Mouse (Mus musculus): ENCODE measurements around the gene Megf9. TPM values are rescaled to one million over a fixed set of nuclear protein-coding genes. Genes with fewer than 3 reads are reported as not detected.

Megf9 gene
- polyA plus RNA-seq, 1 experiment: 26.1 TPM

DNA sequence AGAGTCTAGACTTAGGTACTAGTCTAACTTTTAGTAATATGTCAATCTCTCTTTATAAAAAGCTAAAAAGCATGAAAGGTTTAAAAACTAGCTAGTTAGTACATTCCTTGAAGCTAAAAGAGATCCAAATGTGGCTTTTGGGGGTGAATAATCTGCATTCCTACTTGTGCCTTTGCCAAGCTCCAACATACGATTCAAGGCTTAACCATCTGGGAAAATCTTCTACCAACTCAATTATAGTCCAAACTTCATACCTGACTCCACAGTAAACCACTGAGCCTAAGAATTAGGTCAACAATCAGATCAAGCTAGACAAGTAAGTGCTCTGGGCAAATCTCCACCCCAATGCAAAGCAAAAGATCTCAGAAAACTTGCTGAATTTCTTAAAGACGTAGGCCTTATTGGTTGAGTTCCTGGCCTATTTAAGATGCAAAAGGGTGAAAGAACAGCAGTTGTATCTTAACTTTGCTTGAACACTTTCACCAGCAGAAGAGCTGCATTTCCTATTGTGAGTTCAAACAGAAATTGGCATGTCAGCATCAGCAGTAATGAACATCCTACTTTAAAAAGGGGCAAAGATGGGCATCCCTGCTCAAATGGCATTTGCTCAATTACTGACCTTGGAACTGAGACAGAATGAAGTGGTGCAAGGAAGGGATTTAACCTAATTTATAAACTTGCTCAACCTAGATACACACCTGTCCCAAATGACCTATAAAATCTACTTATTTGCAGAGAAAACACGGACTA lies 1.6 kb downstream of the Megf9 start:
- Histone ChIP-seq H3K4me3 (replicated peaks; ENCODE audit: extremely low read depth, low read depth, low read length) (peak overlapping the region; percentile 83), H3K4me1 (ENCODE audit: control insufficient read depth, insufficient read depth, low read length) (peaks cover 13% of the 10 kb centered on the region)
- TF ChIP-seq POLR2A (IDR thresholded peaks at IDR 0.05; ENCODE audit: borderline replicate concordance, extremely low read depth, low read depth, low read length): no peak
- no peak for TF ChIP-seq CTCF (IDR thresholded peaks at IDR 0.05; ENCODE audit: insufficient read depth, low read length)
- DNase-seq: no peak
- 50% methylated on average over 3 of the region's 3 CpGs for WGBS

DNA sequence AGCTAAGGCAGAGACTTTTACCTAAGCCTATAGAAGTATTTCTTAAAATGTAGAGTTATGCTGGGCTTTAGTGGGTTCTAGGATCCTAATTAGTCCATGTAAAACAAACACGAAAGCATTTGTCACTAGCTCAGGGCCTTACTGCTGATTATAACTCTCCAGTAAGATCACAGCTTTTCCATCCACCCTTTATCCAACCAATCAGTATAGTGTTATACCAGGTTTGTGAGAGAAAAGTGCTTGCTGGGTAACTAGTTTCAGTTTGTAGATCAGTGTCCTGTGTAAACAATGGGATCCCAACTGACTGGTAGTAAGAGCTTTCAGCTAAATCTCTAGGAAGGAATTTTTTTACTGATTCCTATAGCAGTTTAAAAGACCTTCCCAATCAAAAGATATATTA lies 3.8 kb downstream of the Megf9 start:
- no peak for DNase-seq
- peaks cover 9% of the 10 kb centered on the region for H3K4me1 ChIP-seq (ENCODE audit: control insufficient read depth, insufficient read depth, low read length)
- 85% methylated on average over 1 of the region's 1 CpGs for WGBS
- no peak overlapping the region for H3K4me3 ChIP-seq (replicated peaks; ENCODE audit: extremely low read depth, low read depth, low read length)
- TF ChIP-seq POLR2A (IDR thresholded peaks at IDR 0.05; ENCODE audit: borderline replicate concordance, extremely low read depth, low read depth, low read length) (no peak), CTCF (IDR thresholded peaks at IDR 0.05; ENCODE audit: insufficient read depth, low read length) (no peak)

DNA sequence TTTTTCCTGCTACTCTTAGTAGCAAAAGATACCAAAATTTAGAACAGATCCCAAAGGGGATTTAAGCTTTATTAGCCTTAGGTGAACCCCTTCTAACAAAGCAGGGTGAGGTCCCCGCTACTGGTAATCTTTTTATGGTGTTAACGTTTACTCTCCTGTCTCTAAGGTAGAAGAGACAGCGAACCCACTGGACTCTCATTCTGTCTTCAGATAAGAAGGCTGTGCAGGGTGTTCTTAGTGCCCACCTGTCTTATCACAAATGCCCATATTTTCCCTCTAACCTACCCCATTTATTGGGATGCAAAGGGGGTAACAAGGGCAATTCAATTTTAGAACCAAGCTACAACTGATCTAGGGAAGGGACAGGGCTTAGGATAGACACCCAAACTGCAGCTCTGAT lies 6.2 kb downstream of the Megf9 start:
- no peak for TF ChIP-seq CTCF (IDR thresholded peaks at IDR 0.05; ENCODE audit: insufficient read depth, low read length)
- TF ChIP-seq POLR2A (IDR thresholded peaks at IDR 0.05; ENCODE audit: borderline replicate concordance, extremely low read depth, low read depth, low read length): no peak
- Histone ChIP-seq H3K4me3 (replicated peaks; ENCODE audit: extremely low read depth, low read depth, low read length) (no peak overlapping the region), H3K4me1 (ENCODE audit: control insufficient read depth, insufficient read depth, low read length) (peaks cover 2% of the 10 kb centered on the region)
- WGBS: 90% methylated on average over 3 of the region's 3 CpGs
- DNase-seq: no peak

DNA sequence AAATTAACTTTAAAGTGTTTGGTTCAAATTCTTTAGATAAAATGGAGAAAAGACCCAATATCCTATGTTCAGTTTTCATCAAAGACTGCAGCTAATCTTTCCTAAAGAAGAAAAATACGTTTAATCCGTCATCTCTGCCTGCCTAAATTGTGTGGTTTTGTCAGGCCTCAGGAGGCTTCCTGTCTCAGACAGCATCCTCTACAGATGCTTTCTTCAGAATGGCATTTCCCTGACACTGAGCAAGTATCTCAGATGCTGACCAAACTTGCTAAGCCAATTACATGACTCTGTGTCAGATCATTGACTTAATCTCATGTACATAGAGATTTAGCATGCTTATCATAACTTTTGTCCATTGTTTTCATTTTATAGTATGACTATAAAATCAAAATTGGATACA lies 11.4 kb downstream of the Megf9 start:
- WGBS: 73% methylated on average over 2 of the region's 2 CpGs
- no peak for TF ChIP-seq POLR2A (IDR thresholded peaks at IDR 0.05; ENCODE audit: borderline replicate concordance, extremely low read depth, low read depth, low read length)
- TF ChIP-seq CTCF (IDR thresholded peaks at IDR 0.05; ENCODE audit: insufficient read depth, low read length): no peak

DNA sequence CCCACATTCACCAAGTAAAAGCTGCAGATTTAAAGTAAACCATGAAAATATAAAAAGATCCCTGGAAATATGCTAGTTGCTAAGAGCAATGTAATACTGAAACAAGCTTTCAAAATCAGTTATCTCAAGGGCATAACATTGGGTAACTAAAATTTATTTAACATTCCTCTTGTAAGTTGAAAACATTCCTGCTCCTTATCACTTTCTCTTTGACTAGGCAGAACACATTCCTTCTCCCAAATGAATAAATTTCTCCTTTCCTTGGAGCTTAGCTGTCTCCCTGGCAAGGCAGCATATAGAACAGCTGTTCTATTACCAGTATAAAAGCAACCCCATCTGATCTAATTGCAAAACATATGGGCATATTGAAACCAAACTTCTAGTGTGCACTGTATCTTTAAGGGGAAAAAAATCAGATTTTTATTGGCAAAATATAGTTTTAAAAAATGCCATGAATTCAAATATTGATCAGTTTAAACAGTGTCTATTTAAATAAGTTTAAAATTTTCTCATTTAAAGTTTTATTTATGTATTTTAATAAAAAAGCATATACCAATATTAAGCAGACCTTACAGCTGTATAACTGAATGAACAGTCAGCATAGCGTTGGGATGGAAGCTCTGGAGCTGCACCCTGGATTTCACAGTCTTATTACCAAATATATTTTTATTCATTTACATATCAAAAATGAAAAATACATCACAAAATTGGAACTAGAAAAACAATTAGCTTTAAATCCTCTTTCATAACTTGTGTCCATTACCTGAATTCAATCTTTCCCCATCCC lies 13.1 kb downstream of the Megf9 start:
- 90% methylated on average over 1 of the region's 1 CpGs for WGBS
- Histone ChIP-seq H3K4me1 (ENCODE audit: control insufficient read depth, insufficient read depth, low read length) (peaks cover 2% of the 10 kb centered on the region; the same call in 1 of the 2 replicates), H3K4me3 (replicated peaks; ENCODE audit: extremely low read depth, low read depth, low read length) (no peak overlapping the region)
- no peak for TF ChIP-seq POLR2A (IDR thresholded peaks at IDR 0.05; ENCODE audit: borderline replicate concordance, extremely low read depth, low read depth, low read length)
- TF ChIP-seq CTCF (IDR thresholded peaks at IDR 0.05; ENCODE audit: insufficient read depth, low read length): no peak
- DNase-seq: no peak

More for the DNA sequence above, 11.4 kb downstream of the Megf9 start:
- H3K4me3 ChIP-seq (replicated peaks; ENCODE audit: extremely low read depth, low read depth, low read length): no peak overlapping the region
- DNase-seq: no peak
- H3K4me1 ChIP-seq (ENCODE audit: control insufficient read depth, insufficient read depth, low read length): peaks cover 2% of the 10 kb centered on the region; the same call in 1 of the 2 replicates

DNA sequence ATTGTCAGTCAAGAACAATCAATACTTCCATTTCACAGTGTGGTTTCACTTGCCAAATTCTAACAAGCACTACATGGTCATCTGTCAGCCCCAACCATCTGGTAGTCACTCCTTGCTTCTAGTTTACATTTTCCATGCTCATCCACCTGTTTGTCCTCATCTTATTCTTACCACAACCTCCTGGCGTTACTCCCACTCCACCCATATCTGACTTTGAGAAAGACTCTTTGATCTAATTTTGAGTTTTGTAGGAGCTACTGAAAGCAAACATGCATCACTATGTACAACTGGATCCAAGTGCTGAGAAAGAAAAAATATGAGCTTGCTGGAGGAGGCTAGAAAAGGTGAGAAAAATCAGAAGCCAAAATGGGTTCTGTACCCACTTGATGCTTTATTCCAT lies 17.1 kb downstream of the Megf9 start:
- H3K4me3 ChIP-seq (replicated peaks; ENCODE audit: extremely low read depth, low read depth, low read length): no peak overlapping the region
- no peak for DNase-seq
- WGBS: 63% methylated on average over 1 of the region's 1 CpGs

DNA sequence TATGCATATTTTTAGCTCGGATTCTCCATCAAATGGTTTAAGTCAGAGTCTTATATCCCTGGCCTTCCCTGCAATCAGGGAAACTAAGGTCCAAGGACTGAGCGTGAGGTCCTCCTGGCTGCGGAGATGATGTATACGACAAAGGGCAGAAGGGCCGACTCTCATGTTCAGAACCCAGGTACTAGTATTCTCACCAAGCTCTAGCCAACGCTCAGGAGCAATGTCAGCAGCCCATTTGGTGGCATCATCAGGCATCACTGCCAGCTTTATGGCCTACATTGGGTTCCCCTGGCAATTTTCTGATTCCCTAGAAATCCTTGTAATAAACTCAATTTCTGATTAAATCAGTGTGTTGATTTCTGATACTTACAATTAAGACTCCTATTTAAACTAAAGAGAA lies 18.5 kb downstream of the Megf9 start:
- 86% methylated on average over 6 of the region's 6 CpGs for WGBS
- Histone ChIP-seq H3K4me1 (ENCODE audit: control insufficient read depth, insufficient read depth, low read length) (peaks cover 2% of the 10 kb centered on the region; the same call in 1 of the 2 replicates), H3K4me3 (replicated peaks; ENCODE audit: extremely low read depth, low read depth, low read length) (no peak overlapping the region)
- DNase-seq: no peak
- no peak for TF ChIP-seq CTCF (IDR thresholded peaks at IDR 0.05; ENCODE audit: insufficient read depth, low read length)
- TF ChIP-seq POLR2A (IDR thresholded peaks at IDR 0.05; ENCODE audit: borderline replicate concordance, extremely low read depth, low read depth, low read length): no peak

More for the DNA sequence above, 17.1 kb downstream of the Megf9 start:
- peaks cover 2% of the 10 kb centered on the region; the same call in 1 of the 2 replicates for H3K4me1 ChIP-seq (ENCODE audit: control insufficient read depth, insufficient read depth, low read length)
- no peak for TF ChIP-seq CTCF (IDR thresholded peaks at IDR 0.05; ENCODE audit: insufficient read depth, low read length)
- no peak for TF ChIP-seq POLR2A (IDR thresholded peaks at IDR 0.05; ENCODE audit: borderline replicate concordance, extremely low read depth, low read depth, low read length)

DNA sequence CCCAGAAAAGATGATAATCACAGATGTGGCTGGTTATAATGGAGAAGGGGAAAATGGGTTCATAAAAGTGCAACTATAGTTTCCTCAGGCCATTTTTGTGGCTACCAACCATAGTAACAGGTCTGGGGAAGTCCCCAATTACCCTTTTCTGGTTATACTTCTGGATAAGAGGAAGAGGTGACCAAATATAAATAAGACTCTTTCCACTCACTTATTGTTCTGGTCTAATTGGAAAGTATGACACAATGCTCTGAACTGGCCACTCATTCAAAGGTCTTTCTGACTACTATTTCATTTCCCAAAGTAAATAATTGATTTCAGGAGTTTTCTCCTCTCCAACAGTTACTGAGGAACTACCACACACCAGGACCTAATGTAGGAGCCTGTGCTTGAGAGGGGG lies 19.3 kb downstream of the Megf9 start:
- DNase-seq: no peak
- Histone ChIP-seq H3K4me1 (ENCODE audit: control insufficient read depth, insufficient read depth, low read length) (peaks cover 2% of the 10 kb centered on the region; the same call in 1 of the 2 replicates), H3K4me3 (replicated peaks; ENCODE audit: extremely low read depth, low read depth, low read length) (no peak overlapping the region)
- TF ChIP-seq POLR2A (IDR thresholded peaks at IDR 0.05; ENCODE audit: borderline replicate concordance, extremely low read depth, low read depth, low read length) (no peak), CTCF (IDR thresholded peaks at IDR 0.05; ENCODE audit: insufficient read depth, low read length) (no peak)

DNA sequence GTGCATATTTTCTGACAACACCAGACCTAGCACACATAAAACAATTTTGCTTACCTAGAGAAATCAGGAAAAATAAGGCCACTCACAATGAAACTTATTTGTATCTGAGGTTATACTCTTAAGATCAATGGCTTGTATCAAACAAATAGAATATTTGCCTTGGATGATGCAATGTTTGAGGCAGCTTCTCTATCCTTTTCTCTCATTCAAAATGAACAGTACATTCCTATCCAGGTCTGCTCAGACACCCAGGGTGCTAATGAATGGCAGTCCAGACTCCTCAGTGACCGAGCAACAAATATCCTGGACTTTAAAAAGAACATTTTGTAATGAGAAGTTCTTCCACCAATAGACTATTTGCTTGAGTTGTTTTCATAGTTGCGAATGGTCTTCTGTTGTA lies 24.8 kb downstream of the Megf9 start:
- TF ChIP-seq CTCF (IDR thresholded peaks at IDR 0.05; ENCODE audit: insufficient read depth, low read length): no peak
- no peak for DNase-seq
- Histone ChIP-seq H3K4me3 (replicated peaks; ENCODE audit: extremely low read depth, low read depth, low read length) (no peak overlapping the region), H3K4me1 (ENCODE audit: control insufficient read depth, insufficient read depth, low read length) (peaks cover 4% of the 10 kb centered on the region; the same call in 1 of the 2 replicates)
- 84% methylated on average over 2 of the region's 2 CpGs for WGBS

All from lung, adult 2 months (tissue).